Mouse (Mus musculus): ENCODE data around the gene Sfrp2.

GRCm38 (mm10) chr3:83823774-83824173 is 57.7 kb downstream of the Sfrp2 start:
- TF ChIP-seq CTCF (conservative IDR thresholded peaks at IDR 0.05 in 1 of 2, IDR thresholded peaks at IDR 0.05 in 1 of 2; ENCODE audit: low read depth in 2 of 2, low read length in 2 of 2) (no peak), POLR2A (IDR thresholded peaks at IDR 0.05; ENCODE audit: low read depth, low read length) (no peak), EP300 (IDR thresholded peaks at IDR 0.05; ENCODE audit: low read length) (no peak), ETS1 (conservative IDR thresholded peaks at IDR 0.05; ENCODE audit: low read depth, low read length) (no peak), KAT2A (IDR thresholded peaks at IDR 0.05; ENCODE audit: insufficient replicate concordance, low read length) (no peak), RCOR1 (conservative IDR thresholded peaks at IDR 0.05; ENCODE audit: low read depth, low read length) (no peak), USF1 (IDR thresholded peaks at IDR 0.05; ENCODE audit: low read depth, low read length) (no peak), JUN (IDR thresholded peaks at IDR 0.05; ENCODE audit: insufficient read depth, low read depth, low read length) (no peak), GABPA (IDR thresholded peaks at IDR 0.05; ENCODE audit: insufficient replicate concordance, low read depth, low read length) (no peak), ELF1 (IDR thresholded peaks at IDR 0.05; ENCODE audit: low read depth, low read length) (no peak)
